Mouse (Mus musculus) heart, postnatal 25 days (tissue): ENCODE results near the gene Krt76. TPM values are rescaled to one million over a fixed set of nuclear protein-coding genes. Genes with fewer than 3 reads are reported as not detected.

Source experiments
- DNase-seq: peaks from one replicate; pipeline ENCODE4 v3.0.0; 2022; ENCODE audit warnings: low spot score
- intact Hi-C: fragments of 180-260 bp; cut with DNase I; formaldehyde crosslinking; loops from one replicate; pipeline ENCODE4 v1.15.1; 2025
- total RNA-seq, 2 experiments: library from RNA; stranded (reverse); gene quantifications; 2 replicates each; pipeline ENCODE4 v1.2.3; 2021

The Krt76 gene
- total RNA-seq = not detected

DNA sequence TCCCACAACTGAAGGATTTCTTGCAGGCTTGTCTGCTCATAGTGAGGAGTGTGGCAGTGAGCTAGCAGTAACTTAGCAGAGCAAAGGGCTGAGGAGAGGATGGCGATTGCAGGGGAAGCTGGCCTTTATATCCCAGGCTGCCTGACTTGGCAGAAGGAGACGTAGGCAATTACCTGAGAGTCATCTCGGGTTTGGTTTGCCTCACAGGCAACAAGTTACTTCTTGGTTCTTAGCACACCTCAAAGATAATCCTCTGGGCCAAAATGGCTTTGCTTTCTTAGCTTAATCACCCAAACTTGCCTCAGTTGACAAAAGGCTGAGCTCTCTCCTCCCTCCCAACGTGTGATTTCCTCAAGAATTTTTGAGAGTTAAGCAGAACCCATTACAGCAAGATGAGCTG is at the start of gene Krt76:
Gene Krt76 (minus strand): TSS at position 101 of the 400 bp plus-strand sequence.
- no peak for DNase-seq
- intact Hi-C loops = no loop called here

- intact Hi-C loops = no loop called here
- DNase-seq = no peak
These were observed 49.2 kb upstream of the Krt76 start for GRCm38 (mm10) chr15:101941948-101942347.

DNA sequence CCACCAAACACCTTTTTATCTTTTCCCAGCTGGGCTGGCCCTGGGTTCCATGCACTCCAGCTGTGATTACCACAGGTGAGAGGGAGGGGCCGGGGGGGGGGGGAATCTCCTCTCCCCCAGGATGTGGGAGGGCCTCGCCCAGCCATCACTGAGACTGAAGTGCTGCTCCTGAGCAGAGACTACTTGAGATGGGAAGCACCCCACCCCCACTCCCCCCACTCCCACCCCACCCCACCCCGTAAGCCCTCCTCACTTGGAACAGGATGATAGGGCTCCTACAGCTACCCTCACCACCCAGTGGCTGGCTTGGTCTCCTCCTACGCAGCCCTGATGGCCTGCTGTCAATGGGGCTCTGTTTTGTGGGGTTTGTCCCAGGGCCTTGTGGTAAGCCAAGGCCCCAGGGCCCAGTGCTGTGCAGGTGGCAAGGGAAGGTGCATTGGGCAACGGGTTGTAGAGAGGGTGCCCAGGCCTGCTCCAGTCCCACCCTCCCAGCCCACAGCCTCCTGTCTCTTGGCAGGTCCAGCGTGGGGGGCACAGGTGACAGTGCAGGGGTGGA is 47.6 kb upstream of the Krt76 start, which contains the start of gene Krt79:
Gene Krt79 (minus strand): TSS at position 51 of the 556 bp plus-strand sequence.
- no peak for DNase-seq
- intact Hi-C loops = no loop called here

GRCm38 (mm10) chr15:101938600-101939308 is 46.0 kb upstream of the Krt76 start:
- no peak for DNase-seq
- intact Hi-C loops = no loop called here

DNA sequence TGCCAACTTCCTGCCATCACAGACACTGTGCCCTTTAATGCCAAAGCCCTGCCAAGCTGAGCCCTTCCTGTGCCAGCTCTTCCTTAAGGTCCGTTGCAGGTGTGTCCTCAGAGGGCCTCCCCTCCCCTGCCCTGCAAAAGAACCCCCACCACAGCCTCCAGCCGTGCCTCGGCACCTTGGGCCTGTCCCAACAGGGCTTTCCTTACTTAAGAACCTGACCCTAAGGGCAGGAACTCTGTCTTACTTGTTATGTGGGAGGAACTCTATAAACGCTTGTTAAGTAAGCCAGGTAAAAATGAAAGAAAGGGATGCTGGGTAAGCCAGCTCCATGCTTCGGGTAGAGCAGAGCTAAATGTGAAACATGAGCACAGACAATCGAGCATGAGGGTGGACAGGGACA is 40.3 kb upstream of the Krt76 start:
- intact Hi-C loops = no loop called here
- no peak for DNase-seq

DNA sequence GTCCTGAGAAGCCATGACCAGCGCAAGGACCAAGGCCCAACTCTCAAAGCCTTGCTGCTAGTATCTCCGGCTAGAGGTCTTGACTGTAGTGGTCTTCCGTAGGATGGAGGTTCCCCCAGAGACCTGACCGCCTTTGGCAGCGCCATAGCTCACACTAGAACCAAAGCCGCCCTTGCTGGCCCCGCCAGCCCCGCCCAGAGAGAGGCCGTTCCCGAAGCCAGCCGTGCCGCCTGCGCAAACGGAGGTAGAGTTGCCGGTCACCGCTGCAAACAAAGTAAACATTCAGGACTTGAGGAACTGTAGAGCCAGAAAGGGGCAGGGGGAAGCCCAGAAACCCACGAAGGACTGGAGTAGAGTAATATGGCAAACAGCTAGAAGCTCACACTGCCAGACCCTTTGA is 36.9 kb upstream of the Krt76 start:
- no peak for DNase-seq
- intact Hi-C loops = no loop called here

DNA sequence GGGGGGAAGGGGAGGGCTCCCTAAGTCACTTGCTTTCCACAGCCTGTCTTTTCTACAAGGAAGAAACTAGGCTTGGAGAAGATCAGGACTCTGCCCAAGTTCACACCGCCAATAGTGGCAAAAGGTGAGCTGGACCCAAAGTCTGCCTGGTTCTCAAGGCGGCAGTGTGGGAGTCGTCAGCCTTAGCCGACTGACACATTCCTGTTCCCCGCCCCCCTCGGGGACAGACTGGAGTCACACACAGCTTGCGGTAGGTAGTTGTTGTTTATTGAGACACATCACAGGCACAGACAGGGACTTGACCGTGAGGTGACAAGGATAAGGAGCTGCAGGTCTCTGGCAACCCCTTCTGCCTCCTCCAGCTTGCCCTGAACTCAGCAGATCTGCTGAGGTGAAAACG is 36.4 kb upstream of the Krt76 start:
- intact Hi-C loops = no loop called here
- DNase-seq = no peak

DNA sequence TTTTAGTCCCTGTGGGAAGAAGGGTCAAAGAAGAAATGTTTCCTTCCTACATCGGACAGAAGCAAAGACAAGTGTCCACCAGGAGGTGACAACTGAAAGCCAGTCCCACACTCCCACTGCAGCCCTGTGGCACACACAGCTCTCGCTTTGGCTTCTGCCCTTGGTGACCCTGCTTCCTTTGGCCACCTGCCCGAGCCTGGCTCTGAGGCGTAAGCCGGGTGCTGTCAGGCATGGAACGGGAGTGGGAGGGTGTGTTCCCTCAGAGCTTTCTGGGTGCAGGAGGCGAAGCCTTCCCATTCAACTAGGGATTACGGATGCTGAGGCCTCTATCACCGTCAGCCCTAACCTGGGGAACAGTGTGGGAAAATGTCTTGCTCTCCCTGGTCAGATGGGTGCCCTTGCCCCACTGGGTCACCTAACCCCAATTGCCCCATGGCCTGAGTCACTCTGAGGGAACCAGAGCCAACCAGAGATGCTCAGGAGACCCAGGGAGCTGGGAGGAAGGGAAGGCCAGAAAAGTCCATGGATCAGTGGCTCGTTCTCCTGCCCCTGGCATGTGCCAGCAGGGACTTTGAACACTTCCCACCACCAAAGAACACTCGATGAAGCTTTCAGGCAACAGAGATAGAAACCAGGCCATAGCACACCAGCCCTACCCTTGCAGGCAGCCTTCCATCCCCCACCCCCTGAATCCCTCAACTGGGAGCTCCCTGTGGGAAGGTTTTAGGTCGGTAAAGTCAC is 34.8 kb upstream of the Krt76 start:
- intact Hi-C loops = no loop called here
- DNase-seq = no peak

DNA sequence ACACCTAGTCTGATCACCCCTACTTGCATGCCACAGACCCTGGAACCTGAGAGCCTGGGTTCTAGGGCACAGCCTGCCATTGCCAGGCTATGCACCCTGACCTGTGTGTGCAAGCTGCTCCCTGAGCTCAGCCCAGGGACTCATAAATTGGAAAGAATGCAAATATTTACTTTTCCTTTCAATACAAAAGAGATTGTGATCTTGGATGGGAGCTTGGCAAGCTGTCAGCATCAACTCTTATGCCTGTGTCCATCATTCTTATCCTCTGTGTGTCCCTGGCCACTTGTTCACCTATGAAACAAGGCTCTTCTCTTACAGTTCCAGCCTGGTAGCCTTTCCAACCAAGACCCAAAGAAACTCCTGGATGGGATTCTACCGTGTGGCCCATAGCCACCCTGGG is 32.3 kb upstream of the Krt76 start:
- DNase-seq = no peak
- intact Hi-C loops = no loop called here

DNA sequence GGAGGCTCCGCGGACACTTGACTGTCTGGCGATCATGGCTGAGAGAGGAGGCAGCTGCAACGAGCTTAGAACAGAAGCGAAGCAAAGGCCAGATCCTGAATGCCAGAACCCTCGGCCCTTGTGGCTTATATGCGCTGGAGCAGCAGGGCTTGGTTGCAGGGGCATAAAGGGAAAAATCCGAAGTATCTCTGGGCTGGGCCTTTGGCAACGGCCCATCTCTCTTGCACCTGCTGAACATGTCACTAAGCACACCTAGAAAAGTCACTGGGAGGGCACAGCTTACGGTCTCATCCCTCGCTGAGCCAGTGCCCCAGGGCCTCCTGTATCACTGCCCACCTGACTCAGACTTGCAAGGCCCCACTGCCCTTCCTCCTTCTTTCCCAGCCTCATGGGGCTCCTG is 31.9 kb upstream of the Krt76 start, which contains the start of gene Krt4:
Gene Krt4 (minus strand): TSS at position 101 of the 400 bp plus-strand sequence.
- intact Hi-C loops = no loop called here
- no peak for DNase-seq

DNA sequence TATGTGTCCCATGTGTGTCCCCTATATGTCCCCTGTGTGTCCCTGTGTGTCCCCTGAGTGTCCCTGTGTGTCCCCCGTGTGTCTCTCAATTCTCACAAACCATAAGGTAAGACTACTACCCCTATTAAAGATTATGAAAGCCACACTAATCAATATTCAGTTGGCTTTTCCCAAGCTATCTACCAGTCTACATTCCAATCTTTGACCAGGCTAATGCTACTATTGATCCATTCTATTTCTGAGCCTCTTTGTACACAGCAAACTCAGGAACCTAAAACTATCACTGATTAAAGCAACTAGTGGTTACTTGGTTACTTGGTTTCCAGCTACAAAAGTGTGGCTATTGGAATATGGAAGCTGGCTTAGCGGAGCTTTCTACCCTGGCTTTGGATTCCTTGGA is 29.6 kb upstream of the Krt76 start:
- no peak for DNase-seq
- intact Hi-C loops = no loop called here

DNA sequence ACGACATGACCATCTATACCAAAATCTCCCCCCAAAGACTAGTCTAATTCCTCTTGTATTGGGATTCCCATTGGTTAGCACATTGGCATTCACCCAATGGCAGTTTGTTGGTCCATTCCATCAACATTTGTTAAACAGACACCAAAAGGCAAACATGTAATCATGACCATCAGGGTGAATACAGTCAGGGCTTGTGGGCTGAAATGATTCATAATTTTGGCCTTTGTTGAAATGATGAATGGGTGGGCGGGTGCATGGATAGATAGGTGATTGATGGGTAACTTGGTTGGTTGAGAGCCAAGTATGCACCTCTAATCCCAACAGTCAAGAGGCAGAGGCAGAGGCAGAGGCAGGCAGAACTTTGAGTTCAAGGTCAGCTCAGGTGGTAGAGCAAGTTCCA is 23.4 kb upstream of the Krt76 start:
- DNase-seq = no peak
- intact Hi-C loops = no loop called here

DNA sequence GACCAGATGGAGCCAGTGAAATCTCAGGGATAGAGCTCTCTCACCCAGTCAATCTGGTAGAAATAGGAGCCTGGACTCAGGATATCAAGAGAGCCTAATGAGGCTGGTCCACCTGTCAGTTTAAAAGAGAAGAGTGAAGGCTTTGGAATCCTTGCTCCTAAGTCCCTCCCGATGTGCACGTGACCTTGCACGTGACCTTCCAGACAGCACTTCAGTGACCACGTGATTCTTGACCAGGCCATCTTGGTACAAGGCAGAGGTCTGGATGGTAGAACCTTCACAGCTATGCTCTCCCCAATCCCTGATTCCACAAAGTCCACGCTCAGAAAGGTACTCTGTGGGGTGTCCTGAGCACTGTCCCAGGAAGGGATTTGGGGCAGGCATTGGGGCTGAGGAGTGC is 12.1 kb upstream of the Krt76 start:
- DNase-seq = no peak
- intact Hi-C loops = no loop called here

GRCm38 (mm10) chr15:101902171-101903149 is 9.7 kb upstream of the Krt76 start:
- no peak for DNase-seq
- intact Hi-C loops = no loop called here

GRCm38 (mm10) chr15:101895216-101895615 is 2.5 kb upstream of the Krt76 start:
- DNase-seq = no peak
- intact Hi-C loops = no loop called here

DNA sequence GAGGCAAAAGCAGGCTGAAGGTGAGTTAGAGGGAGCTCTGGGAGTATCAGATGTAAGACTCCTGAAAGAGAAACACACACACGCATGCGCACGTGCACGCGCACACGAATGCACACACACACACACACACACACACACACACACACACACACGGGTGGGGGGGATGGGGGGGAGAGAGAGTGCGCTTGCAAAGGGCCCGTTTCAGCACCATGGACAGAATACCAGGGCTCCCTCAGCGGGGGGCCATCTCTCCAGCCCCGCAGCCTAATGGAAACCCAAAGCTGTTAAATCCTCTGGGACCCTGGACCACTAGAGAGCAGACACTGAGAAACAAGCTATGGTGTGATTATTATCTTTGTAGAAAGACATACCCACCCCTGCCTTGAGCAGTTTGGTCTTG is 12.9 kb downstream of the Krt76 start:
- DNase-seq = no peak
- intact Hi-C loops = no loop called here

DNA sequence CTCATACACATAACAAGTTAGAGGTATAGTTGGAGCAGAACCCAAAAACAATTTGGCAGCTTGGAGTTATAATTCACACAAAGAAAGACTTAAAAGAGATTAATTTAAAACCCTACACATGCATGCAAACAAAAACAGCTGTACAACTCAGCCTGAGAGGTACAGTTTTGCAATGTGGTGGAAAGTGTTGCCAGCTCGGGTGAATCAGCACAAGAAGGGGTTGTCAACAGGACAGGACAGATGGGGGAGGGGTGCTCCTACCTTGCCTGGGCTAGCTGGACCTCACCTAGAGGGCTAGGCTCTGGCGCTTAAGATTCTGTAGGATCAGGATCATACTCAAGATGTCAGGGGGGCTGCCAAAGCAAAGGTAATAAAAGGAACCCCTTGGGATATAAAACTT is 14.7 kb downstream of the Krt76 start:
- intact Hi-C loops = no loop called here
- no peak for DNase-seq

DNA sequence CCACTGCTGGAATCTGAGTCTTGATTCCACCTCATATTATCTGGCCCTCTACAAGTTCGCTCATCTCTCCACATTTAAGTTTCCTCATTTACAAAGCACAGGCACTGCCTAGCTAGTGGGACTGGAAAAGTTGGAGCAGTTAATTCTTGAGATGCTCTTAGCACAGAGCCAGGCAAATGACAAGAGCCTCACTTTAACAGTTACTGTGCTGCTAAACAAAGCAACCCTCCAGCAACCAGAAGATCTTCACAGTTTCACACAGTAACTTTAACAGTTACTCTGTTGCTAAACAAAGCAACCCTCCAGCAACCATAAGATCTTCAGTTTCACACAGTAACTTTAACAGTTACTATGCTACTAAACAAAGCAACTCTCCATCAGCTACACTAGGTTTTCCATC is 18.3 kb downstream of the Krt76 start:
- intact Hi-C loops = no loop called here
- DNase-seq = no peak

GRCm38 (mm10) chr15:101873231-101873630 is 19.5 kb downstream of the Krt76 start:
- no peak for DNase-seq
- intact Hi-C loops = no loop called here

DNA sequence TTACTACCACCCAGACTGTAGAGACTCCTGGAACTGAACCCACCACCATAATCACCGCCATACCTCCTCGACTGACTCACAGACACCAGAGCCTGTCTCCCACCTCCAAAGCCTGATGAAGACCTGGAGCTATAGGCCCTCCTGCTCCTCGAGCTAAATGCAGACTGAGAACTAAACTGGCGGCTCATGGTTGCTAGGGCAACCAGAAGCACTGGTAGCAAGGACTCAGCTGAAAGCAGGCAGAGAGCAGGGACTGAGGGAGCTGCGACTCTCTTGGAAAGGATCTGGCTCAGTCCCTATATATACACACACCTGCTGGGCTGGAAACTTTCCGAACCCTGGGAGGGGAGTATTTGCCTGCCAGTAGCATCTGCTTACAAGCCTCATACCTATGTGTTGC is 23.3 kb downstream of the Krt76 start, which contains the start of gene Krt77:
Gene Krt77 (minus strand): TSS at position 275 of the 400 bp plus-strand sequence.
- intact Hi-C loops = loop anchor here (5.0 kb wide), 1 partner anchor 88 kb away; no protein-coding TSS in a partner anchor
- DNase-seq = no peak
